Mouse (Mus musculus) limb, embryonic 14.5 days (tissue): ENCODE results near the gene Itpr2. TPM values are rescaled to one million over a fixed set of nuclear protein-coding genes. Genes with fewer than 3 reads are reported as not detected.

Source experiments
- ATAC-seq: fragments of 200-750 bp; cut with Nextera tagmentation; 2 replicates; pipeline ENCODE4 v1.8.0; 2017; ENCODE audit warnings: low read depth, moderate number of reproducible peaks, moderate TSS enrichment; ENCODE audit not compliant: low FRiP score
- DNase-seq: peaks from one replicate; pipeline ENCODE4 v3.0.0-alpha.2; 2015; ENCODE audit warnings: low spot score
- H3K27ac ChIP-seq: fragments of 300-500 bp; sonication (generic); replicated peaks from 2 replicates; pipeline ENCODE4 v1.5.1; 2014; ENCODE audit warnings: low read depth, mild to moderate bottlenecking, low read length, moderate library complexity, mixed read lengths
- H3K27me3 ChIP-seq: fragments of 300-500 bp; sonication (generic); 2 replicates; pipeline ENCODE4 v1.6.1; 2014; ENCODE audit warnings: low read length, mixed read lengths; ENCODE audit not compliant: control insufficient read depth, insufficient read depth
- H3K36me3 ChIP-seq: fragments of 300-500 bp; sonication (generic); 2 replicates; pipeline ENCODE4 v1.6.1; 2014; ENCODE audit warnings: mild to moderate bottlenecking, low read length, moderate library complexity, mixed read lengths; ENCODE audit not compliant: control insufficient read depth, insufficient read depth
- H3K4me1 ChIP-seq: fragments of 300-500 bp; sonication (generic); 2 replicates; pipeline ENCODE4 v1.6.1; 2014; ENCODE audit warnings: antibody characterized with exemption, low read length, mixed read lengths; ENCODE audit not compliant: control insufficient read depth, insufficient read depth
- H3K4me2 ChIP-seq: fragments of 300-500 bp; sonication (generic); replicated peaks from 2 replicates; pipeline ENCODE4 v1.6.1; 2014; ENCODE audit warnings: low read depth, mild to moderate bottlenecking, low read length, moderate library complexity; ENCODE audit not compliant: severe bottlenecking
- H3K4me3 ChIP-seq: fragments of 300-500 bp; sonication (generic); replicated peaks from 2 replicates; pipeline ENCODE4 v1.5.1; 2014; ENCODE audit warnings: low read length
- H3K9ac ChIP-seq: fragments of 300-500 bp; sonication (generic); 2 replicates; pipeline ENCODE4 v1.6.1; 2014; ENCODE audit warnings: mild to moderate bottlenecking, low read depth, low read length, moderate library complexity; ENCODE audit not compliant: severe bottlenecking
- H3K9me3 ChIP-seq: fragments of 300-500 bp; sonication (generic); 2 replicates; pipeline ENCODE4 v1.6.1; 2016; ENCODE audit warnings: low read length; ENCODE audit not compliant: control insufficient read depth
- POLR2A ChIP-seq: fragments of 200-500 bp; IDR thresholded peaks from 2 replicates; pipeline ENCODE4 v1.8.0; 2012; ENCODE audit warnings: inconsistent platforms, mild to moderate bottlenecking, moderate library complexity, borderline replicate concordance; ENCODE audit not compliant: insufficient read depth, insufficient read length; ENCODE audit errors: extremely low read depth
- WGBS: fragments of 180-500 bp; shearing (Covaris S2); extraction: QIAGEN DNeasy Blood & Tissue Kit; methylation state at CpG from one replicate; pipeline ENCODE4 v1.1.7; 2014; 5-methylcytosine and 5-hydroxymethylcytosine counted together
- polyA plus RNA-seq, 2 experiments: library from polyadenylated mRNA; depleted of rRNA in 1 of 2; stranded (reverse) in 1 of 2; unstranded in 1 of 2; fragments of >200 nt; fragmentation: Nextera tagmentation in 1 of 2; extraction: Ambion mirVana in 1 of 2; gene quantifications; 2 replicates each; pipeline versions ENCODE4 v1.2.1 to v1.2.3; 2012 to 2014

Itpr2 gene
- polyA plus RNA-seq, 2 experiments = 4.7 to 11.3 TPM

GRCm38 (mm10) chr6:146424326-146424725 is 77.7 kb downstream of the Itpr2 start:
- H3K36me3 ChIP-seq = no peaks in the 10 kb centered on the region
- ATAC-seq (no peak), DNase-seq (no peak)
- no peaks in the 10 kb centered on the region for H3K27me3 ChIP-seq
- H3K9ac ChIP-seq = no peak overlapping the region
- no peak overlapping the region for H3K27ac ChIP-seq
- H3K4me1 ChIP-seq = peaks cover 4% of the 10 kb centered on the region
- H3K4me2 ChIP-seq = no peak overlapping the region
- no peak overlapping the region for H3K4me3 ChIP-seq
- H3K9me3 ChIP-seq = no peaks in the 10 kb centered on the region
- 73% methylated on average over 6 of the region's 6 CpGs for WGBS
- TF ChIP-seq POLR2A = no peak

GRCm38 (mm10) chr6:146420718-146421117 is 81.3 kb downstream of the Itpr2 start:
- no peak for TF ChIP-seq POLR2A
- no peaks in the 10 kb centered on the region for H3K36me3 ChIP-seq
- H3K9me3 ChIP-seq = no peaks in the 10 kb centered on the region
- no peak for DNase-seq
- no peaks in the 10 kb centered on the region for H3K27me3 ChIP-seq
- H3K4me1 ChIP-seq = peaks cover 4% of the 10 kb centered on the region
- H3K4me3 ChIP-seq = no peak overlapping the region
- 72% methylated on average over 6 of the region's 6 CpGs for WGBS
- H3K27ac ChIP-seq = no peak overlapping the region
- no peak overlapping the region for H3K4me2 ChIP-seq
- ATAC-seq = no peak
- H3K9ac ChIP-seq = no peak overlapping the region

GRCm38 (mm10) chr6:146416461-146416860 is 85.6 kb downstream of the Itpr2 start:
- Histone ChIP-seq H3K36me3 (no peaks in the 10 kb centered on the region), H3K4me1 (peaks cover 5% of the 10 kb centered on the region; the same call in 1 of the 2 replicates), H3K9ac (no peak overlapping the region), H3K4me2 (no peak overlapping the region), H3K27me3 (no peaks in the 10 kb centered on the region), H3K9me3 (no peaks in the 10 kb centered on the region), H3K4me3 (no peak overlapping the region), H3K27ac (no peak overlapping the region)
- TF ChIP-seq POLR2A = no peak
- WGBS = 75% methylated on average over 2 of the region's 2 CpGs
- DNase-seq (no peak), ATAC-seq (no peak)

GRCm38 (mm10) chr6:146414094-146414493 is 87.9 kb downstream of the Itpr2 start:
- Histone ChIP-seq H3K9me3 (no peaks in the 10 kb centered on the region), H3K27me3 (no peaks in the 10 kb centered on the region), H3K27ac (no peak overlapping the region), H3K4me2 (no peak overlapping the region), H3K9ac (no peak overlapping the region), H3K4me1 (peaks cover 5% of the 10 kb centered on the region; the same call in 1 of the 2 replicates), H3K4me3 (no peak overlapping the region), H3K36me3 (no peaks in the 10 kb centered on the region)
- ATAC-seq (0 out of 2 replicates have a peak, but pooled peaks have one; percentile 34), DNase-seq (no peak)
- WGBS = 53% methylated on average over 7 of the region's 7 CpGs
- TF ChIP-seq POLR2A = no peak

- 78% methylated on average over 16 of the region's 16 CpGs for WGBS
- peaks cover 5% of the 10 kb centered on the region; the same call in 1 of the 2 replicates for H3K4me1 ChIP-seq
- H3K9me3 ChIP-seq = no peaks in the 10 kb centered on the region
- H3K4me2 ChIP-seq = no peak overlapping the region
- H3K27ac ChIP-seq = no peak overlapping the region
- H3K36me3 ChIP-seq = no peaks in the 10 kb centered on the region
- no peak overlapping the region for H3K4me3 ChIP-seq
- no peaks in the 10 kb centered on the region for H3K27me3 ChIP-seq
- DNase-seq (no peak), ATAC-seq (no peak)
- H3K9ac ChIP-seq = no peak overlapping the region
- TF ChIP-seq POLR2A = no peak
These were observed 90.5 kb downstream of the Itpr2 start for GRCm38 (mm10) chr6:146411446-146412070.
